Mouse (Mus musculus) lung, embryonic 16.5 days (tissue): ENCODE measurements at regions not wholly inside any gene's neighbourhood (a gene's known extent, or its start where the extent isn't known, plus 50 kb on each side); places are given as distances from the start of the nearest gene placed in this dataset.

ENCODE experiments used
- ATAC-seq: fragments of 200-750 bp; cut with Nextera tagmentation; 2 replicates; pipeline ENCODE4 v1.8.0; 2017; ENCODE audit warnings: low read depth, mild to moderate bottlenecking, moderate library complexity
- H3K27ac ChIP-seq: fragments of 300-500 bp; sonication (generic); 2 replicates; pipeline ENCODE4 v1.5.1; 2014; ENCODE audit warnings: mild to moderate bottlenecking, control low read depth, low read length
- H3K27me3 ChIP-seq: fragments of 300-500 bp; sonication (generic); 2 replicates; pipeline ENCODE4 v1.6.1; 2014; ENCODE audit warnings: low read depth, low read length, mixed read lengths; ENCODE audit not compliant: control insufficient read depth, insufficient read depth
- H3K36me3 ChIP-seq: fragments of 300-500 bp; sonication (generic); 2 replicates; pipeline ENCODE4 v1.6.1; 2014; ENCODE audit warnings: low read length; ENCODE audit not compliant: control insufficient read depth, insufficient read depth
- H3K4me1 ChIP-seq: fragments of 300-500 bp; sonication (generic); replicated peaks from 2 replicates; pipeline ENCODE4 v1.6.1; 2014; ENCODE audit warnings: low read length, mixed read lengths; ENCODE audit not compliant: control insufficient read depth, insufficient read depth
- H3K4me2 ChIP-seq: fragments of 300-500 bp; sonication (generic); 2 replicates; pipeline ENCODE4 v1.6.1; 2014; ENCODE audit warnings: low read depth, low read length, control low read depth
- H3K4me3 ChIP-seq: fragments of 300-500 bp; sonication (generic); 2 replicates; pipeline ENCODE4 v1.5.1; 2014; ENCODE audit warnings: mild to moderate bottlenecking, low read length, control low read depth
- H3K9ac ChIP-seq: fragments of 300-500 bp; sonication (generic); 2 replicates; pipeline ENCODE4 v1.6.1; 2014; ENCODE audit warnings: low read length, control low read depth
- H3K9me3 ChIP-seq: fragments of 300-500 bp; sonication (generic); 2 replicates; pipeline ENCODE4 v1.6.1; 2016; ENCODE audit warnings: low read length; ENCODE audit not compliant: control insufficient read depth
- WGBS: fragments of 180-500 bp; shearing (Covaris S2); extraction: QIAGEN DNeasy Blood & Tissue Kit; methylation state at CpG from one replicate; pipeline ENCODE4 v1.1.7; 2014; 5-methylcytosine and 5-hydroxymethylcytosine counted together

DNA sequence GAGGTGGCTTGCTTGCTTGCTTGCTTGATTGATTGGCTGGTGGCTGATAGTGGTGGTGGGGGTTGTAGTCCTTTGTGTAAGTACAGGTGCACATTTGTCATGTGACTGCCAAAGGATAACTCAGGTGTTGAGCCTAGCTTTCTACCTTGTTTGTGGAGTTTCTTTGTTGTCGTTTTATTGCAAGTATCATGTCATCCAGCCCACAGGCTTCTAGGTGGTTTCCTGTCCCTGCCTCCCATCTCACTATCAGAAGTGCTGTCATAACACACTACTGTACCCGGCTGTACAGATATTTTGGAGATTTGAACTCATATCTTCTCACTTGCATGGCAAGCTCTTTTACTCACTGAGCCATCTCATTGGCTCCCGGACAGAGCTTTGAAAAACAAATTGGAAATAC is 186.9 kb downstream of the Cog6 start:
- H3K9me3 ChIP-seq: no peaks in the 10 kb centered on the region
- no peak overlapping the region for H3K4me3 ChIP-seq
- no peaks in the 10 kb centered on the region for H3K4me1 ChIP-seq
- H3K36me3 ChIP-seq: no peaks in the 10 kb centered on the region
- no peaks in the 10 kb centered on the region for H3K27me3 ChIP-seq
- H3K9ac ChIP-seq: no peak overlapping the region
- H3K4me2 ChIP-seq: no peak overlapping the region
- 79% methylated on average over 3 of the region's 3 CpGs for WGBS
- no peak for ATAC-seq
- H3K27ac ChIP-seq: no peak overlapping the region

DNA sequence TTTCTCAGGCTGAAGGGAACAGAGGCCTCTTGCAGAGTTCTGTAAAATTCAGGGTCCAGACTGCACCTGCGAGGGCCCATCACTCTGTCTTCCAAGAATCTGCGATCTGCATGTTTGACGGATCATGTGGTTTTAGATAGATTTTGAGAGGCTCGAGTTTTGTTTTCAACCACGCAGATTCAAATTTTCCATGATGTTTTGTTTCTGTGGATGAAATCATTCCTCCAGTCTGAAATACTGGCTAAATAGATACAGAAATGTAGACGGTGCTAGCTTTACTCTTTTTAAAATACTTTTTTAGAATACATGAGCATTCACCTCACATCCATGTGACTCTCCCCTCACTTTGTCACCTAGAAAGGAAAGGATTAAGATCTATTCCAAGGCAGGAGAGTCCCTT is 188.0 kb downstream of the Cog6 start:
- H3K27me3 ChIP-seq: no peaks in the 10 kb centered on the region
- H3K27ac ChIP-seq: no peak overlapping the region
- H3K9me3 ChIP-seq: no peaks in the 10 kb centered on the region
- no peak overlapping the region for H3K4me3 ChIP-seq
- no peak overlapping the region for H3K4me2 ChIP-seq
- no peaks in the 10 kb centered on the region for H3K36me3 ChIP-seq
- ATAC-seq: no peak
- H3K4me1 ChIP-seq: no peaks in the 10 kb centered on the region
- WGBS: 82% methylated on average over 6 of the region's 6 CpGs
- no peak overlapping the region for H3K9ac ChIP-seq

DNA sequence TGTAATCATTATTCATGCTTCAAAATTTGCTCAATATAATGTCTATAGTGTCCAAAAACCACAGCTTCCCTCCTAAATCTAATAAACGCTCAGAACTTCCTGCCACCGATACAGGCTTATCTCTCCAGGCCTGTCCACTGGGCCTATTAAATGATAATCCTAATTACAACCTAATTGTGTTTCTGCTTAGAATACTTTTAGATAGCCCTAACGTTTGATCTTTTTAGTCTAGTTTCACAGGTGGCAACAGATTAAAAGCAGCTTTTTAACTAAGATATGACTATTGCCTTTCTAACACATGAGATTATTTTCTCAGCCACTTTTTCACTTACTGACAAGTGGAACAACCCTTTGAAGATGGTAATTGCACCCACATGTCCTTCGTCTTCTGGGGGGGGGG is 188.6 kb downstream of the Cog6 start:
- Histone ChIP-seq H3K9ac (no peak overlapping the region), H3K4me1 (no peaks in the 10 kb centered on the region), H3K27me3 (no peaks in the 10 kb centered on the region), H3K4me2 (no peak overlapping the region), H3K4me3 (no peak overlapping the region), H3K27ac (no peak overlapping the region), H3K36me3 (no peaks in the 10 kb centered on the region), H3K9me3 (no peaks in the 10 kb centered on the region)
- 36% methylated on average over 4 of the region's 4 CpGs for WGBS
- ATAC-seq: no peak

GRCm38 (mm10) chr3:52822848-52823247 is 194.2 kb downstream of the Cog6 start:
- Histone ChIP-seq H3K27me3 (no peaks in the 10 kb centered on the region), H3K4me3 (no peak overlapping the region), H3K36me3 (no peaks in the 10 kb centered on the region), H3K4me2 (no peak overlapping the region), H3K27ac (no peak overlapping the region), H3K9me3 (no peaks in the 10 kb centered on the region), H3K4me1 (no peaks in the 10 kb centered on the region), H3K9ac (no peak overlapping the region)
- 67% methylated on average over 5 of the region's 5 CpGs for WGBS
- ATAC-seq: no peak

DNA sequence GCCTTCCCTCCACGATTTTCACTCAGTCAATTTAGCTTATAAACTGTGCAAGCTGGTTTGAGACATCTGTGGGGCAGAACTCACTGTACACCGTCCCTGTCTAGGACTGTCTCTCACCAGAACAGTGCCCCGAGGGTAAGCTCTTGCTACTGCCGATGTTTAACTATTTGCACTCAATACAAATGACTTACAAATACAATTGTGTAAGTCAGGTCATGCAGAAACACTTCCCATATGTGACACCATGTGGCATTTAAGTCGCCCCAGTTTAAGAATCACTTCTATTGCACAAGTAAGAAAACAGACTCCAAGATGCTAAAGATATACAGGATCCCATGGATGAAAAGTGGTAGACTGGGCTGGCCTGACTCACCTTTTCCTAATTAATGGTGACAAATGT is 195.6 kb downstream of the Cog6 start:
- no peaks in the 10 kb centered on the region for H3K27me3 ChIP-seq
- no peak for ATAC-seq
- no peak overlapping the region for H3K4me2 ChIP-seq
- no peak overlapping the region for H3K27ac ChIP-seq
- no peaks in the 10 kb centered on the region for H3K4me1 ChIP-seq
- 38% methylated on average over 5 of the region's 5 CpGs for WGBS
- no peak overlapping the region for H3K4me3 ChIP-seq
- no peaks in the 10 kb centered on the region for H3K36me3 ChIP-seq
- no peak overlapping the region for H3K9ac ChIP-seq
- H3K9me3 ChIP-seq: no peaks in the 10 kb centered on the region

- Histone ChIP-seq H3K27me3 (no peaks in the 10 kb centered on the region), H3K9ac (no peak overlapping the region), H3K36me3 (no peaks in the 10 kb centered on the region), H3K4me3 (no peak overlapping the region), H3K4me2 (no peak overlapping the region), H3K27ac (no peak overlapping the region), H3K4me1 (0 out of 2 replicates have a peak, but pooled peaks cover 2% of the 10 kb centered on the region), H3K9me3 (no peaks in the 10 kb centered on the region)
- WGBS: 72% methylated on average over 4 of the region's 4 CpGs
- no peak for ATAC-seq
Measured at GRCm38 (mm10) chr3:52818401-52818800, 198.6 kb downstream of the Cog6 start.

GRCm38 (mm10) chr3:52817416-52817815 is 199.6 kb downstream of the Cog6 start:
- Histone ChIP-seq H3K27ac (no peak overlapping the region), H3K27me3 (no peaks in the 10 kb centered on the region), H3K36me3 (no peaks in the 10 kb centered on the region), H3K4me1 (0 out of 2 replicates have a peak, but pooled peaks cover 2% of the 10 kb centered on the region), H3K4me3 (no peak overlapping the region), H3K9ac (no peak overlapping the region), H3K9me3 (no peaks in the 10 kb centered on the region), H3K4me2 (no peak overlapping the region)
- 66% methylated on average over 6 of the region's 6 CpGs for WGBS
- ATAC-seq: no peak

DNA sequence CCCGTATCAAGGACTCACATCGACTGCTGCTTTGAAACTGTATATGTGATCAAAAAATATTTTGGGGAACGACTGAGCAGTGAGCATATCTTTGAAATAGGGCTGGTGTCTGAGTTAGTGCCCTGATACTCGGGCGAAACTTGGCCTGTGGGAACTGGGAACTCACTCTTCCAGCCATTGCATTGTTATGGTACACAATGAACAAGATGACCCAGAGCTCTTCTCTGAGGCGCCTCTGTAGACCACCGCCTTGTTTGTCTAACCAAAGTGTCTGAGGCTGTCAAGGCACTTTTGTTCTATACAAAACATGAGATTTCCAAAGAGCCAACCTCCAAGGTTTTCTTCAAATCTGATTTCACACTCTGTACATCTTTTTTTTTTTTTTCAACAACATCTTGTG is 201.5 kb downstream of the Cog6 start:
- WGBS: 78% methylated on average over 7 of the region's 7 CpGs
- no peak for ATAC-seq
- 0 out of 2 replicates have a peak, but pooled peaks cover 2% of the 10 kb centered on the region for H3K4me1 ChIP-seq
- no peak overlapping the region for H3K9ac ChIP-seq
- no peaks in the 10 kb centered on the region for H3K9me3 ChIP-seq
- H3K27ac ChIP-seq: no peak overlapping the region
- H3K4me3 ChIP-seq: no peak overlapping the region
- no peak overlapping the region for H3K4me2 ChIP-seq
- no peaks in the 10 kb centered on the region for H3K27me3 ChIP-seq
- H3K36me3 ChIP-seq: no peaks in the 10 kb centered on the region

DNA sequence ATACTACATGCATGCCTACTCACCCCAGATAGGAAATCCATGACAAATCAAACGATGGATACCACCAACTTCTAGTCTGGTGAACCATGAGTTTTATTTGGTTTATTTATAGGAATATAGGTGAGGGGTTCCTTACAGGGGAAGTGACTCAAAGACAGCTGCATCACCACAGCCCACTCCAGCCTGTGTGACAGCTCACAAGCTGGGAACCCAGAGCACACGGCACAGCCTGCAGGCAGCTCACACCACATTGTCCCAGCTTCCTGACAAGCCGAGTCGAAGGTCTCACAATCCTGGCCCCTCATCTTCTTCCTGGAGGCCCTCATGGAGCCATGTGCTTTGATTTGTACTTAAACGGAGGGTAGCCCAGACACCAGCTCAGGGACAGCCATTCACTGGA is 214.7 kb downstream of the Cog6 start:
- no peak for ATAC-seq
- WGBS: 63% methylated on average over 5 of the region's 5 CpGs
- no peaks in the 10 kb centered on the region for H3K4me1 ChIP-seq

GRCm38 (mm10) chr3:52801446-52801845 is 215.6 kb downstream of the Cog6 start:
- H3K4me3 ChIP-seq: no peak overlapping the region
- no peak for ATAC-seq
- no peak overlapping the region for H3K4me2 ChIP-seq
- no peaks in the 10 kb centered on the region for H3K27me3 ChIP-seq
- no peaks in the 10 kb centered on the region for H3K9me3 ChIP-seq
- no peak overlapping the region for H3K27ac ChIP-seq
- no peaks in the 10 kb centered on the region for H3K36me3 ChIP-seq
- no peaks in the 10 kb centered on the region for H3K4me1 ChIP-seq
- no peak overlapping the region for H3K9ac ChIP-seq
- WGBS: 76% methylated on average over 5 of the region's 5 CpGs

More for the DNA sequence above, 214.7 kb downstream of the Cog6 start:
- Histone ChIP-seq H3K4me3 (no peak overlapping the region), H3K27ac (no peak overlapping the region), H3K27me3 (no peaks in the 10 kb centered on the region), H3K9ac (no peak overlapping the region), H3K36me3 (no peaks in the 10 kb centered on the region), H3K4me2 (no peak overlapping the region), H3K9me3 (no peaks in the 10 kb centered on the region)
